Mouse (Mus musculus): ENCODE results near the gene Gpc5. TPM values are rescaled to one million over a fixed set of nuclear protein-coding genes. Genes with fewer than 3 reads are reported as not detected.

Gene Gpc5
- polyA plus RNA-seq, 1 experiment from 2014 or later: 21.3 TPM

- Histone ChIP-seq H3K36me3 (no peaks in the 10 kb centered on the region), H3K9me3 (replicated peaks) (no peaks in the 10 kb centered on the region), H3K4me3 (replicated peaks) (no peak overlapping the region), H3K27me3 (replicated peaks) (no peaks in the 10 kb centered on the region), H3K27ac (replicated peaks) (no peak overlapping the region), H3K9ac (replicated peaks) (no peak overlapping the region), H3K4me2 (no peak overlapping the region), H3K4me1 (no peaks in the 10 kb centered on the region)
- 78% methylated on average over 5 of the region's 5 CpGs for WGBS
- ATAC-seq (ENCODE audit: low FRiP score): no peak
These were observed 901.6 kb downstream of the Gpc5 start for GRCm38 (mm10) chr14:115993520-115994106.

DNA sequence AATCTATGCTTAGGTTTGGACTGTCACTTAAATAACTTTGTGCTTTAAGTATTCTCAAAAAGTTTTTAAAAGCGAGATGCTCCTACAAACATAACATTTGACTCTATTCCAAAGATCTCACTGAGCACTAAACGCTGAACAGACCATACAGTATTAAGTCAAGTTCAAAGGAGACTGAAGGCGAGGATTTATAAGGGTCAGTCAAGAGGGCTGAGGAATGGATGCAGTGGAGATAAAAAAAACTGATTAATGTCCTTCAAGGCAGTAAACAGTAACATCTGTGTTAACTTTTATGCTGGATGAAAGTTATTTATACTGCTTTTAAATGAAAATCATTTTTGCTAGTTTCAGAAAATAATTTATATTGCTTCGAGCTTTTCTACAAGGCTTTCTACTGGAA, 906.9 kb downstream of the Gpc5 start:
- no peak overlapping the region for H3K9ac ChIP-seq (replicated peaks)
- ATAC-seq (ENCODE audit: low FRiP score): no peak
- 71% methylated on average over 4 of the region's 4 CpGs for whole genome bisulfite sequencing

GRCm38 (mm10) chr14:116087010-116087409, 995.0 kb downstream of the Gpc5 start:
- Histone ChIP-seq H3K36me3 (no peaks in the 10 kb centered on the region), H3K4me3 (replicated peaks) (no peak overlapping the region), H3K4me1 (no peaks in the 10 kb centered on the region), H3K27me3 (replicated peaks) (no peaks in the 10 kb centered on the region), H3K9me3 (replicated peaks) (no peaks in the 10 kb centered on the region), H3K27ac (replicated peaks) (no peak overlapping the region), H3K9ac (replicated peaks) (no peak overlapping the region), H3K4me2 (no peak overlapping the region)
- ATAC-seq (ENCODE audit: low FRiP score): no peak
- WGBS: 69% methylated on average over 4 of the region's 4 CpGs

More for the DNA sequence above, 906.9 kb downstream of the Gpc5 start:
- Histone ChIP-seq H3K27ac (replicated peaks) (no peak overlapping the region), H3K36me3 (no peaks in the 10 kb centered on the region), H3K27me3 (replicated peaks) (no peaks in the 10 kb centered on the region), H3K4me2 (no peak overlapping the region), H3K9me3 (replicated peaks) (no peaks in the 10 kb centered on the region), H3K4me3 (replicated peaks) (no peak overlapping the region), H3K4me1 (no peaks in the 10 kb centered on the region)

DNA sequence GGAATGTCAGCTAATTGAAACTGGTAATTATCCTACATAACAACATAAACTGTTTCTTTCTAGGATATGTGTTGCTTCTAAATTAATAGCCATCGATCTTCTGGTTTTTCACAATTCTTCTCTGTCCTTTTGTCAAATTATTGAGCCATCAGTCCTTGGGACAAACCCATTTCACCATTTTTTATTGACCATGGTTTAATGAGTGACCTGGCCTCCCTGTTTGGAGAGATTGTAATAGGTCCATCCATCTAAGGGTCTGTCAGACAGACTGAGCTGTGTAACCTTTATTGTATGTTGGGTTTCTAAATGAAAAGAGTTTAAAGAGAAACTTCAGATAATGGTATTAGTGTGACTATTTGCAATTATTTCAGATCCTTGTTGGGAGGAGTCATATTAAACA, 1035.9 kb downstream of the Gpc5 start:
- Histone ChIP-seq H3K36me3 (no peaks in the 10 kb centered on the region), H3K4me3 (replicated peaks) (no peak overlapping the region), H3K9me3 (replicated peaks) (no peaks in the 10 kb centered on the region), H3K9ac (replicated peaks) (no peak overlapping the region), H3K4me2 (no peak overlapping the region), H3K4me1 (no peaks in the 10 kb centered on the region), H3K27me3 (replicated peaks) (no peaks in the 10 kb centered on the region), H3K27ac (replicated peaks) (no peak overlapping the region)
- ATAC-seq (ENCODE audit: low FRiP score): no peak
- WGBS: 49% methylated on average over 1 of the region's 1 CpGs

- no peaks in the 10 kb centered on the region for H3K27me3 ChIP-seq (replicated peaks)
- H3K4me2 ChIP-seq: no peak overlapping the region
- no peaks in the 10 kb centered on the region for H3K36me3 ChIP-seq
- 27% methylated on average over 5 of the region's 5 CpGs for WGBS
- no peak for ATAC-seq (ENCODE audit: low FRiP score)
- H3K4me3 ChIP-seq (replicated peaks): no peak overlapping the region
- H3K4me1 ChIP-seq: no peaks in the 10 kb centered on the region
- H3K9ac ChIP-seq (replicated peaks): no peak overlapping the region
- no peak overlapping the region for H3K27ac ChIP-seq (replicated peaks)
- H3K9me3 ChIP-seq (replicated peaks): no peaks in the 10 kb centered on the region
These were observed 1045.3 kb downstream of the Gpc5 start for GRCm38 (mm10) chr14:116137330-116137729.

DNA sequence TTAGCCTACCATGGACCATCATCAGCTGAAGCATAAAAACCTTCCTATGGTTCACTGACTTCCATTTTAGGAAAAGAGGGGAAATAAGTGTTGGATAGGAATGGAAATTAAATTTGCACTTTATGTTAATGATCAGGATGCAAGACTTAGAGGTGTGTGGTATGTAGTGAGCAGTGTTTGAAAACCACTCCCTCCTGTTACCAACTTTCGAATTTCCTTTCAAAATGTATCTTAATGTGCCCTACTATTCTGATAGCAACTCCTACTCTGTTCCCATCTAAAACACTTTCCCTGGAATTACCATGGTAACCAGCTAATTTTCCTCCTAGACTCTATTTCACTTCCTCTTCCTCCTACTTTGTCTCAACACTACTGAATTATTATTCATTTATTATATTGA, 1045.8 kb downstream of the Gpc5 start:
- H3K4me1 ChIP-seq: no peaks in the 10 kb centered on the region
- WGBS: 74% methylated on average over 1 of the region's 1 CpGs
- H3K36me3 ChIP-seq: no peaks in the 10 kb centered on the region
- H3K4me3 ChIP-seq (replicated peaks): no peak overlapping the region
- no peak overlapping the region for H3K27ac ChIP-seq (replicated peaks)
- no peak overlapping the region for H3K4me2 ChIP-seq
- no peaks in the 10 kb centered on the region for H3K27me3 ChIP-seq (replicated peaks)
- no peak overlapping the region for H3K9ac ChIP-seq (replicated peaks)
- H3K9me3 ChIP-seq (replicated peaks): no peaks in the 10 kb centered on the region
- ATAC-seq (ENCODE audit: low FRiP score): no peak

DNA sequence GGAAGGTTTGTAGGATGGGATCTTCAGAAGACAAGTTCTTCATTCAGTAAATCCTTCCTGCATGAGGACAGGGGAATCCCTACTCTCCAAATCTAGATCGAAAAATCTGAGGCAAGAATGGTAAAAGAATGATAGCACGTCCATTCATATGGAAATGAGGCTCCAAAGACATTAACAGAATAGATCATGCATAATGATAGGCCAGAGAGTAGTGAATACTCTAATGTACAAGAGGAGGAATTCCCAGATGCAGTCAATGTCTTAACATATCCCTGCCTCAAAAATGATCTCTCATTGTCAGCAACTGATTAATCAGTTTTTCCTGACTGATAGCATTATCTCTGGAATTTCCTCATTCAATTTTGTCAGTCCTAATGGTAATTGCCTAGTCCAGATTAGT, 1070.6 kb downstream of the Gpc5 start:
- Histone ChIP-seq H3K4me3 (replicated peaks) (no peak overlapping the region), H3K27ac (replicated peaks) (no peak overlapping the region), H3K4me2 (no peak overlapping the region), H3K36me3 (no peaks in the 10 kb centered on the region), H3K9me3 (replicated peaks) (no peaks in the 10 kb centered on the region), H3K9ac (replicated peaks) (no peak overlapping the region), H3K4me1 (no peaks in the 10 kb centered on the region), H3K27me3 (replicated peaks) (no peaks in the 10 kb centered on the region)
- ATAC-seq (ENCODE audit: low FRiP score): no peak
- WGBS: 20% methylated on average over 2 of the region's 2 CpGs

DNA sequence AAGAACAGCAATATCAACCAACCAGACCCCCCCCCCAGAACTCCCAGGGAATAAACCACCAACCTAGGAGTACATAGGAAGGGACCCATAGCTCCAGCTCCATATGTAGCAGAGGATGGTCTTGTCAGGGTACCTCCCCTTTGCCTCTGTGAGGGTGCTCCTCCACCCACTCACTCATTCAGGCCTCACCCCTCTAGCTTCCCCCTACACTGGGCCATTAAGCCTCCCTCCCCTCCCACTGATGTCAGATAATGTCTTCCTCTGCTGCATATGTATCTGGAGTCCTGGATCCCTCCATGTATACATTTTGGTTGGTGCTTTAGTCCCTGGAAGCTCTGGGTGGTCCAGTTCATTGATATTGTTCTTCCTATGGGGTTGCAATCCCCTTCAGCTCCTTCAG, 1075.4 kb downstream of the Gpc5 start:
- Histone ChIP-seq H3K4me2 (no peak overlapping the region), H3K4me3 (replicated peaks) (no peak overlapping the region), H3K9me3 (replicated peaks) (no peaks in the 10 kb centered on the region), H3K4me1 (no peaks in the 10 kb centered on the region), H3K27me3 (replicated peaks) (no peaks in the 10 kb centered on the region), H3K9ac (replicated peaks) (no peak overlapping the region), H3K36me3 (no peaks in the 10 kb centered on the region), H3K27ac (replicated peaks) (no peak overlapping the region)
- ATAC-seq (ENCODE audit: low FRiP score): no peak

DNA sequence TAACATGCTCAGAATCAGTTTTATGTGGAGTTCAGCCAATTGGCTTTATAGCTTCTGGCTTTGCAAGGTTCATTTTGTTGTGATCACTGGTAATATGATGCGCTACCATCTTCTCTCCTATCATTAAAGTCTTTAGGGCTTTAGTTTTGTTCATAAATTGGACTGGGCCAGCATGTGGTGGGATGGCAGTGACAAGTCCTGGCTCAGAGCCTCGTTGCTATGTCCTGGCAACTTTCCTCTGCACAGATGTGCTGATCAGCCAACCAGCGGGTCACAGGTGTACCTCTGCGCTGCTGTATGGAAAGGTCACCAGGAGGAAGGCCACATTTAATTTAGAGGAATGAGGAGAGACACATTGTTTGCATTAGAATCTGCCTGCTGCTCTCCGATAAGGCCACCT, 1077.1 kb downstream of the Gpc5 start:
- H3K4me3 ChIP-seq (replicated peaks): no peak overlapping the region
- no peaks in the 10 kb centered on the region for H3K4me1 ChIP-seq
- no peaks in the 10 kb centered on the region for H3K27me3 ChIP-seq (replicated peaks)
- ATAC-seq (ENCODE audit: low FRiP score): no peak; the same call in 1 of the 2 replicates
- 51% methylated on average over 5 of the region's 5 CpGs for WGBS
- H3K27ac ChIP-seq (replicated peaks): no peak overlapping the region
- H3K4me2 ChIP-seq: no peak overlapping the region
- no peaks in the 10 kb centered on the region for H3K36me3 ChIP-seq
- no peaks in the 10 kb centered on the region for H3K9me3 ChIP-seq (replicated peaks)
- H3K9ac ChIP-seq (replicated peaks): no peak overlapping the region

DNA sequence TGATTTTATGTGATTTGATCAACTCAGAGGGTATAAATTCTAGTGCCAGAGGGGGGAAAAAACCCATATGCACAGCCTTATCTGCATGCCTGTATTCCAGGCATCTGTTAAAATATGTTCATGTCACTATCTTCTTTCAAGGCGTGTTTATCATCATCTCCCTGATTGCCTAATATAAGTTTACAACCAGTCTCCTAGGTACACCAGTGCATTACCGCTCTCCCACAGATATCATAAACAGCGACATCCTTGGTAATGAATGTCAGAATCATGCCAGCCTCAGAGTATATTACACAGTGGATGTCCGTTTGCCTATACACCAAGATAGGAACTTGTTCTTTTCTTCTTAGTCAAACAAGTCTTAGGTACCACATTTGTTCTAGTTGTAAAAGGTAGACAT, 1095.0 kb downstream of the Gpc5 start:
- no peaks in the 10 kb centered on the region for H3K27me3 ChIP-seq (replicated peaks)
- no peaks in the 10 kb centered on the region for H3K36me3 ChIP-seq
- WGBS: 51% methylated on average over 4 of the region's 4 CpGs
- H3K27ac ChIP-seq (replicated peaks): no peak overlapping the region
- H3K4me2 ChIP-seq: no peak overlapping the region
- no peak for ATAC-seq (ENCODE audit: low FRiP score)
- H3K4me3 ChIP-seq (replicated peaks): no peak overlapping the region
- peaks cover 2% of the 10 kb centered on the region; the same call in 1 of the 2 replicates for H3K4me1 ChIP-seq
- H3K9me3 ChIP-seq (replicated peaks): no peaks in the 10 kb centered on the region
- H3K9ac ChIP-seq (replicated peaks): no peak overlapping the region

GRCm38 (mm10) chr14:116206977-116207376, 1115.0 kb downstream of the Gpc5 start:
- Histone ChIP-seq H3K27ac (replicated peaks) (no peak overlapping the region), H3K4me2 (no peak overlapping the region), H3K9ac (replicated peaks) (no peak overlapping the region), H3K4me3 (replicated peaks) (no peak overlapping the region), H3K36me3 (no peaks in the 10 kb centered on the region), H3K27me3 (replicated peaks) (no peaks in the 10 kb centered on the region), H3K4me1 (no peaks in the 10 kb centered on the region), H3K9me3 (replicated peaks) (no peaks in the 10 kb centered on the region)
- no peak for ATAC-seq (ENCODE audit: low FRiP score)
- WGBS: 24% methylated on average over 6 of the region's 6 CpGs

GRCm38 (mm10) chr14:116208581-116208980, 1116.6 kb downstream of the Gpc5 start:
- H3K4me1 ChIP-seq: no peaks in the 10 kb centered on the region
- WGBS: 98% methylated on average over 3 of the region's 3 CpGs
- no peak overlapping the region for H3K9ac ChIP-seq (replicated peaks)
- no peaks in the 10 kb centered on the region for H3K36me3 ChIP-seq
- no peaks in the 10 kb centered on the region for H3K9me3 ChIP-seq (replicated peaks)
- no peak overlapping the region for H3K4me3 ChIP-seq (replicated peaks)
- H3K27me3 ChIP-seq (replicated peaks): no peaks in the 10 kb centered on the region
- ATAC-seq (ENCODE audit: low FRiP score): no peak
- no peak overlapping the region for H3K4me2 ChIP-seq
- H3K27ac ChIP-seq (replicated peaks): no peak overlapping the region

DNA sequence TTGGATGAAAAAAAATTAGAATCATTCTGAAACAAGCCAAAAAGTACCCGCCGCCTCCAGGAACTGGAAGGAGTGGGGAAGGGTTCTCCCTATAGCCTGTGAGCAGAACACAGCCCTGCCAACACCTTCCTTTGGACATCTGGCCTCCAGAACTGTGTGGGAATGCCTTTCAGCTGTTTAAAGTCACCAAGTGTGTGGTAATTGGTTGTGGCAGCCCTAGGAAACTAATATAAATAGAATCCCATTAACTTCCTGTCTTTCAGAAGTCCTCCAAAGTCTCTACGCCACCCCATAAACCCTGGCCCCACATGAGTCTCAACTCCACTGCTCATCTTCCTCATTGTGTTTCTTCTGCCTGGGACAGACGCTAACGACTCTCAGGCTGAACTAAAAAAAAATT, 1117.0 kb downstream of the Gpc5 start:
- WGBS: 78% methylated on average over 5 of the region's 5 CpGs
- H3K4me2 ChIP-seq: no peak overlapping the region
- H3K4me1 ChIP-seq: no peaks in the 10 kb centered on the region
- ATAC-seq (ENCODE audit: low FRiP score): no peak
- no peaks in the 10 kb centered on the region for H3K27me3 ChIP-seq (replicated peaks)
- H3K9me3 ChIP-seq (replicated peaks): no peaks in the 10 kb centered on the region
- H3K9ac ChIP-seq (replicated peaks): no peak overlapping the region
- no peaks in the 10 kb centered on the region for H3K36me3 ChIP-seq
- no peak overlapping the region for H3K4me3 ChIP-seq (replicated peaks)
- no peak overlapping the region for H3K27ac ChIP-seq (replicated peaks)
